Mouse (Mus musculus) midbrain, embryonic 14.5 days (tissue): Measurements from ENCODE around the gene Tnfaip6. TPM values are rescaled to one million over a fixed set of nuclear protein-coding genes. Genes with fewer than 3 reads are reported as not detected.
A peak's percentile ranks its signal among the peaks of the same experiment; 100 is the strongest.

Experiments
- ATAC-seq: fragments of 200-750 bp; cut with Nextera tagmentation; 2 replicates; pipeline ENCODE4 v1.8.0; 2017; ENCODE audit warnings: moderate number of reproducible peaks, moderate library complexity; ENCODE audit not compliant: low FRiP score, low TSS enrichment
- DNase-seq: peaks from one replicate; pipeline ENCODE4 v3.0.0-alpha.2; 2015
- H3K27ac ChIP-seq: fragments of 300-500 bp; sonication (generic); replicated peaks from 2 replicates; pipeline ENCODE4 v1.5.1; 2014; ENCODE audit warnings: mild to moderate bottlenecking, low read depth, low read length, moderate library complexity
- H3K27me3 ChIP-seq: fragments of 300-500 bp; sonication (generic); 2 replicates; pipeline ENCODE4 v1.6.1; 2014; ENCODE audit warnings: low read length, control low read depth, mixed read lengths; ENCODE audit not compliant: control insufficient read depth, insufficient read depth
- H3K36me3 ChIP-seq: fragments of 300-500 bp; sonication (generic); 2 replicates; pipeline ENCODE4 v1.6.1; 2014; ENCODE audit warnings: low read length, control low read depth; ENCODE audit not compliant: control insufficient read depth, insufficient read depth
- H3K4me1 ChIP-seq: fragments of 300-500 bp; sonication (generic); 2 replicates; pipeline ENCODE4 v1.6.1; 2014; ENCODE audit warnings: mild to moderate bottlenecking, antibody characterized with exemption, low read length, control low read depth; ENCODE audit not compliant: control insufficient read depth, insufficient read depth
- H3K4me2 ChIP-seq: fragments of 300-500 bp; sonication (generic); 2 replicates; pipeline ENCODE4 v1.6.1; 2014; ENCODE audit warnings: mild to moderate bottlenecking, low read length, moderate library complexity
- H3K4me3 ChIP-seq: fragments of 300-500 bp; sonication (generic); replicated peaks from 2 replicates; pipeline ENCODE4 v1.5.1; 2014; ENCODE audit warnings: low read depth, low read length
- H3K9ac ChIP-seq: fragments of 300-500 bp; sonication (generic); replicated peaks from 2 replicates; pipeline ENCODE4 v1.6.1; 2014; ENCODE audit warnings: mild to moderate bottlenecking, low read length, moderate library complexity
- H3K9me3 ChIP-seq: fragments of 300-500 bp; sonication (generic); 2 replicates; pipeline ENCODE4 v1.6.1; 2016; ENCODE audit warnings: low read length, control low read depth, mixed read lengths; ENCODE audit not compliant: control insufficient read depth
- WGBS: fragments of 180-500 bp; shearing (Covaris S2); extraction: QIAGEN DNeasy Blood & Tissue Kit; methylation state at CpG from one replicate; pipeline ENCODE4 v1.1.7; 2014; 5-methylcytosine and 5-hydroxymethylcytosine counted together
- polyA plus RNA-seq: library from polyadenylated mRNA; unstranded; fragments of >200 nt; fragmentation: Nextera tagmentation; extraction: Ambion mirVana; gene quantifications from 2 replicates; pipeline ENCODE4 v1.2.1, GENCODE M21; 2014

The Tnfaip6 gene
- polyA plus RNA-seq, 1 experiment from 2014 or later, result 3.9 TPM

GRCm38 (mm10) chr2:52057681-52058080 is 19.9 kb downstream of the Tnfaip6 start:
- ATAC-seq (no peak), DNase-seq (no peak)
- no peak overlapping the region for H3K4me3 ChIP-seq
- no peaks in the 10 kb centered on the region for H3K27me3 ChIP-seq
- H3K9ac ChIP-seq, result no peak overlapping the region
- no peaks in the 10 kb centered on the region for H3K4me1 ChIP-seq
- no peaks in the 10 kb centered on the region for H3K36me3 ChIP-seq
- H3K4me2 ChIP-seq, result no peak overlapping the region
- H3K9me3 ChIP-seq, result no peaks in the 10 kb centered on the region
- no peak overlapping the region for H3K27ac ChIP-seq

GRCm38 (mm10) chr2:52068641-52069040 is 30.8 kb downstream of the Tnfaip6 start:
- H3K9me3 ChIP-seq, result no peaks in the 10 kb centered on the region
- no peak overlapping the region for H3K4me3 ChIP-seq
- H3K27me3 ChIP-seq, result no peaks in the 10 kb centered on the region
- H3K4me2 ChIP-seq, result no peak overlapping the region
- H3K36me3 ChIP-seq, result no peaks in the 10 kb centered on the region
- WGBS, result 70% methylated on average over 1 of the region's 1 CpGs
- ATAC-seq, result no peak
- H3K27ac ChIP-seq, result no peak overlapping the region
- no peak overlapping the region for H3K9ac ChIP-seq
- DNase-seq, result no peak
- H3K4me1 ChIP-seq, result peaks cover 10% of the 10 kb centered on the region

GRCm38 (mm10) chr2:52070816-52071215 is 33.0 kb downstream of the Tnfaip6 start:
- Histone ChIP-seq H3K9me3 (no peaks in the 10 kb centered on the region), H3K9ac (no peak overlapping the region), H3K4me2 (no peak overlapping the region), H3K4me1 (peaks cover 13% of the 10 kb centered on the region), H3K27me3 (no peaks in the 10 kb centered on the region), H3K36me3 (peaks cover 4% of the 10 kb centered on the region; the same call in 1 of the 2 replicates), H3K27ac (no peak overlapping the region), H3K4me3 (no peak overlapping the region)
- ATAC-seq, result no peak
- no peak for DNase-seq
- WGBS, result 91% methylated on average over 5 of the region's 5 CpGs

GRCm38 (mm10) chr2:52071241-52071991 is 33.6 kb downstream of the Tnfaip6 start:
- Histone ChIP-seq H3K4me1 (peaks cover 13% of the 10 kb centered on the region), H3K36me3 (peaks cover 4% of the 10 kb centered on the region; the same call in 1 of the 2 replicates), H3K4me2 (peak overlapping the region; percentile 74), H3K9ac (no peak overlapping the region), H3K27ac (no peak overlapping the region), H3K27me3 (no peaks in the 10 kb centered on the region), H3K4me3 (peak overlapping the region; percentile 97), H3K9me3 (no peaks in the 10 kb centered on the region)
- 16% methylated on average over 13 of the region's 13 CpGs for WGBS
- no peak for DNase-seq
- ATAC-seq, result no peak

GRCm38 (mm10) chr2:52072065-52072490 is 34.3 kb downstream of the Tnfaip6 start:
- H3K4me2 ChIP-seq, result peak overlapping the region; percentile 74
- peak overlapping the region; percentile 80 for H3K27ac ChIP-seq
- DNase-seq (peak; percentile 50), ATAC-seq (peak; percentile 53; the same call in 1 of the 2 replicates)
- peak overlapping the region; percentile 77; the same call in 1 of the 2 replicates for H3K9ac ChIP-seq
- peak overlapping the region; percentile 97 for H3K4me3 ChIP-seq
- peaks cover 7% of the 10 kb centered on the region for H3K36me3 ChIP-seq
- peaks cover 13% of the 10 kb centered on the region for H3K4me1 ChIP-seq
- H3K27me3 ChIP-seq, result no peaks in the 10 kb centered on the region
- H3K9me3 ChIP-seq, result no peaks in the 10 kb centered on the region
- WGBS, result 1% methylated on average over 10 of the region's 10 CpGs

GRCm38 (mm10) chr2:52072491-52073140 is 34.8 kb downstream of the Tnfaip6 start, which contains the start of gene Rif1:
Gene Rif1, plus strand, starts transcription at chr2:52072832.
- peak within 1 kb of the TSS; percentile 97 for H3K4me3 ChIP-seq
- no peaks in the 10 kb centered on the region for H3K27me3 ChIP-seq
- 0% methylated on average over 57 of the region's 72 CpGs for WGBS
- H3K9ac ChIP-seq, result peak within 1 kb of the TSS; percentile 77
- peaks cover 11% of the 10 kb centered on the region for H3K36me3 ChIP-seq
- peak; percentile 96 for ATAC-seq
- peak; percentile 93 for DNase-seq
- H3K4me2 ChIP-seq, result peak within 1 kb of the TSS; percentile 74
- H3K9me3 ChIP-seq, result no peaks in the 10 kb centered on the region
- peak within 1 kb of the TSS; percentile 80 for H3K27ac ChIP-seq
- H3K4me1 ChIP-seq, result peaks cover 13% of the 10 kb centered on the region

- Histone ChIP-seq H3K9ac (peak overlapping the region; percentile 77), H3K36me3 (peaks cover 14% of the 10 kb centered on the region), H3K27me3 (no peaks in the 10 kb centered on the region), H3K4me3 (peak overlapping the region; percentile 97), H3K4me1 (peaks cover 13% of the 10 kb centered on the region), H3K9me3 (no peaks in the 10 kb centered on the region), H3K27ac (peak overlapping the region; percentile 80), H3K4me2 (peak overlapping the region; percentile 74)
- WGBS, result 2% methylated on average over 56 of the region's 56 CpGs
- ATAC-seq, result peak; percentile 53
- DNase-seq, result peak; percentile 53
Observed at GRCm38 (mm10) chr2:52073141-52073904, 35.5 kb downstream of the Tnfaip6 start.

GRCm38 (mm10) chr2:52078666-52079065 is 40.9 kb downstream of the Tnfaip6 start:
- Histone ChIP-seq H3K36me3 (peaks cover 43% of the 10 kb centered on the region), H3K4me3 (no peak overlapping the region), H3K9me3 (no peaks in the 10 kb centered on the region), H3K4me1 (peaks cover 3% of the 10 kb centered on the region; the same call in 1 of the 2 replicates), H3K9ac (no peak overlapping the region), H3K4me2 (no peak overlapping the region), H3K27me3 (no peaks in the 10 kb centered on the region), H3K27ac (no peak overlapping the region)
- 86% methylated on average over 2 of the region's 2 CpGs for WGBS
- DNase-seq (no peak), ATAC-seq (no peak)
